Mouse (Mus musculus) hindbrain, embryonic 13.5 days (tissue): ENCODE results near the gene Sept11. TPM values are rescaled to one million over a fixed set of nuclear protein-coding genes. Genes with fewer than 3 reads are reported as not detected.

ENCODE experiments used
- ATAC-seq: fragments of 200-750 bp; cut with Nextera tagmentation; 2 replicates; pipeline ENCODE4 v1.8.0; 2017; ENCODE audit warnings: moderate TSS enrichment; ENCODE audit not compliant: low FRiP score
- H3K27ac ChIP-seq: fragments of 300-500 bp; sonication (generic); 2 replicates; pipeline ENCODE4 v1.5.1; 2015; ENCODE audit warnings: inconsistent platforms, mild to moderate bottlenecking, moderate library complexity
- H3K27me3 ChIP-seq: fragments of 300-500 bp; sonication (generic); 2 replicates; pipeline ENCODE4 v1.6.1; 2015; ENCODE audit warnings: mild to moderate bottlenecking, inconsistent platforms
- H3K36me3 ChIP-seq: fragments of 300-500 bp; sonication (generic); 2 replicates; pipeline ENCODE4 v1.6.1; 2015; ENCODE audit warnings: mild to moderate bottlenecking, inconsistent platforms
- H3K4me1 ChIP-seq: fragments of 300-500 bp; sonication (generic); replicated peaks from 2 replicates; pipeline ENCODE4 v1.6.1; 2015; ENCODE audit warnings: inconsistent platforms
- H3K4me2 ChIP-seq: fragments of 300-500 bp; sonication (generic); 2 replicates; pipeline ENCODE4 v1.6.1; 2015; ENCODE audit warnings: inconsistent platforms, mild to moderate bottlenecking, moderate library complexity
- H3K4me3 ChIP-seq: fragments of 300-500 bp; sonication (generic); 2 replicates; pipeline ENCODE4 v1.5.1; 2015; ENCODE audit warnings: mild to moderate bottlenecking, inconsistent platforms
- H3K9ac ChIP-seq: fragments of 300-500 bp; sonication (generic); 2 replicates; pipeline ENCODE4 v1.6.1; 2015; ENCODE audit warnings: mild to moderate bottlenecking, inconsistent platforms
- H3K9me3 ChIP-seq: fragments of 300-500 bp; sonication (generic); 2 replicates; pipeline ENCODE4 v1.6.1; 2016; ENCODE audit warnings: inconsistent platforms
- whole genome bisulfite sequencing: fragments of 180-500 bp; shearing (Covaris S2); methylation state at CpG from one replicate; pipeline ENCODE4 v1.1.7; 2015; 5-methylcytosine and 5-hydroxymethylcytosine counted together
- polyA plus RNA-seq: library from polyadenylated mRNA; unstranded; fragments of >200 nt; fragmentation: Nextera tagmentation; extraction: Ambion mirVana; gene quantifications from 2 replicates; pipeline ENCODE4 v1.2.1, GENCODE M21; 2015

The Sept11 gene
- polyA plus RNA-seq, 1 experiment from 2014 or later, result 165 TPM

DNA sequence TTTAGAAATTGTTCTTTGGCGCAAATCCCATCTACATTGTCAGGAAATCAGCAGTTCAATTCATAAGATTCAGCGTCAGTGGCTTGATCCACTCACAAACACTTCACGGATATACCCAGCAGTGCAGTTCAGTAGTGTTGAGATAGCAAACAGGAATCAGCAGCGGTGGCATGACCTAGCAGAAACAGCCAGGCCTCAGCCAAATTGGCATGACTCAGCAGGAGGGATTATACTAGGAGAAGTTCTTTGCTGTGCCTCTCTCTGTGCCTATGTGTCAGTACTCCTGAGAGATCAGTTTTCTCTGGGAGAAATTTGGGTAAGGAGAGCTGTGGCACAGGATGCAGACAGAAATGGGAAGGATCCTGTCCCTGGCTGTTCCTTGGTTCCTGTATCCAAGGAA is 32.4 kb upstream of the Sept11 start:
- 87% methylated on average over 4 of the region's 4 CpGs for WGBS
- Histone ChIP-seq H3K9ac (no peak overlapping the region), H3K27ac (no peak overlapping the region), H3K9me3 (no peaks in the 10 kb centered on the region), H3K4me3 (no peak overlapping the region), H3K4me2 (no peak overlapping the region), H3K4me1 (no peaks in the 10 kb centered on the region), H3K27me3 (no peaks in the 10 kb centered on the region), H3K36me3 (no peaks in the 10 kb centered on the region)
- ATAC-seq, result no peak

DNA sequence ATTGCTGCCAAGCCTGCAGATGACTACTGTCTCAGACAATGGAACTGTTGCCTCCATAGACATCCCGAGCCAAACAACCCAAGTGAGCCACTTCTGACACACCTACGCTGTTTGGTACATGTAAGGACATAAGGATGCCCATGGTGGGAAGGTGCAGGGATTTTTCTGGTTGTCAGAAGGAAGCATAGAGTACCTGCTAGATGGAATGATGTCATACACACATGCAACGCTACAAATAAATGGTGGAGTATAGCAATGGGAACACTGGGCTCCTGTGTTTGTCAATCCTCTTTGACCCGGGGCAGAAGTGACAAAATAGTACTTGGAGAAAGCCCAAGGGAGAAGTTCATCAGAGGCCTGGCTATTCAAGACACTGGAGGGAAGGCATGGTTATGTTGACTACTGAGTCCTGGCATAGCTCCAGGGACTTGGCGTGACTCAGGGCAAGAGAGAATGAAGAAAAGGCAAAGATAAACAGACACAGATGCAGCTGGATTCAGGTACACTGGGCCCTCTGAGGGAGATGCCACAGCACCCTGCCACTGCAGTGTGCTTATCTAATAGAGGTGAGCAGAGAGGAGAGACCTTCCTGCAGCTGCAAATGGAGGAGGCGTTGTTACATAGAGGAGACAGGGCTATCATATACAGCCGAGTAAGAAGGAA is 15.4 kb upstream of the Sept11 start:
- no peaks in the 10 kb centered on the region for H3K27me3 ChIP-seq
- H3K4me3 ChIP-seq, result no peak overlapping the region
- ATAC-seq, result no peak
- H3K4me1 ChIP-seq, result no peaks in the 10 kb centered on the region
- no peaks in the 10 kb centered on the region for H3K36me3 ChIP-seq
- H3K9ac ChIP-seq, result no peak overlapping the region
- no peak overlapping the region for H3K27ac ChIP-seq
- no peak overlapping the region for H3K4me2 ChIP-seq
- H3K9me3 ChIP-seq, result no peaks in the 10 kb centered on the region
- WGBS, result 84% methylated on average over 7 of the region's 7 CpGs

DNA sequence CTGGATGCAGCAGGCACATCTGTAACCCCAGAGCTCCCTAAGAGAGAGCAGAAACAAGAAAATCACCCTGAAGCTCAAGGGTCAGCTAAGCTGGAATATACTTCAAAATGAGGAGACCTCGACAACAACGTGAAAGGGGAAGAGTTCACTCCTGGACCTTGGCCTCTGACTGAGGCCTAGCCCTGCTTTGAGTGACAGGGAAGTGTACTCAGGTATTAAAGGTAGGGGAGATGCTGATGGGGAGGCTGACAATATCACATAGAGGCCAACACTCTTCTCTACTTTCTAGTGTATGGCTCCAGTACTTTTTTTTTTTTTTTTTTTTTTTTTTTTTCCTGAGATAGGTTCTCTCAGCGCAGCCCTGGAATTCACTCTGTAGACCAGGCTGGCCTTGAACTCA is 13.6 kb upstream of the Sept11 start:
- H3K9ac ChIP-seq, result no peak overlapping the region
- no peak overlapping the region for H3K27ac ChIP-seq
- no peak overlapping the region for H3K4me3 ChIP-seq
- no peaks in the 10 kb centered on the region for H3K27me3 ChIP-seq
- H3K36me3 ChIP-seq, result no peaks in the 10 kb centered on the region
- H3K9me3 ChIP-seq, result no peaks in the 10 kb centered on the region
- H3K4me1 ChIP-seq, result no peaks in the 10 kb centered on the region
- WGBS, result 88% methylated on average over 3 of the region's 3 CpGs
- no peak overlapping the region for H3K4me2 ChIP-seq
- ATAC-seq, result no peak

DNA sequence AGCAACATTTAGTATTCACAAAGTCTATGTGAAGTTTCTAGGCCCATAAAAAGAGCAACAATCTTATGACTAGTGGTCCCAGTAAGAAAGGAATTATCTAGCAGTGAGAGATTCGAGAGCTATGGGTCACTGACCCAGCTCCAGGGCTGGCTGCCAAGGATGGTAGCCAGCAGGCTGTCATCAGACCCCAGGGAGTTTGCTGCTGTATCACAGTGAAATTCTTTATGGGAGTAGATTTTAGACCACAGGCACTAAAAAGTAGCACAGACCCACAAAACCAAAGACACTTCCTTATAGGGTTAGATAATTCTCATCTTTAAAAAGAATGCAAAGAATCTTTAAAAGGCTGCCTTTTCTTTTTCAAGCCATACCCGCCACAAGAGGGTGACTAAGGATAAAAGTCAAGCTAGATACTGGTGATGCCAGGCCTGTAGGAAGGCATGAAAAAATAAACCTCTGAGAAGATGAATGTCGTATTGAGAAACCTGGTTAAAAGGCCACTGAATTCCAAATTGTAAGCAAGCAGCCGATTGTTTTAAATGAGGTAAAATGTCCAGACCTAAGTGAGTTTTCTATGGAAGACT is 8.1 kb upstream of the Sept11 start:
- no peak overlapping the region for H3K27ac ChIP-seq
- H3K27me3 ChIP-seq, result no peaks in the 10 kb centered on the region
- H3K4me1 ChIP-seq, result no peaks in the 10 kb centered on the region
- H3K36me3 ChIP-seq, result no peaks in the 10 kb centered on the region
- no peak overlapping the region for H3K4me2 ChIP-seq
- WGBS, result 69% methylated on average over 4 of the region's 4 CpGs
- no peak overlapping the region for H3K4me3 ChIP-seq
- H3K9me3 ChIP-seq, result no peaks in the 10 kb centered on the region
- ATAC-seq, result no peak
- no peak overlapping the region for H3K9ac ChIP-seq

DNA sequence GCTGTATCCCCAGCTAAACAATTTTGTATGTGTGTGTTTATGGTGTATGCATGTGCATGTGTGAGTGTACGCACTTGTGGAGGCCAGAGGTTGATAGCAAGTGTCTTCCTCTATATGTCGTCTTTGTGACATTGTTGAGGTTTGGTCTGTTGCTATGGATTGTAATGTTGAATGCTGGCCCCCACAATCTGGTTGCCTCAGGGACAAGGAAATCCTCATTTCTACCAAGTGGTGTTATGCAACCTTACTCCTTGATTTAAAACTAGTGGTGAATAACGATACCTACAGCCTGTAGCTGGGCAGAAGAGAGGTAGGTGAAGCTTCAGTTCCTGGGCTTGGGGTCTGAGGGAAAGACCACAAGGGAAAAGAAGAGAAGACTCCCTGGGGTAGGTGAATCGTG is 7.3 kb upstream of the Sept11 start:
- Histone ChIP-seq H3K4me3 (no peak overlapping the region), H3K9me3 (no peaks in the 10 kb centered on the region), H3K27ac (no peak overlapping the region), H3K4me1 (peaks cover under 1% of the 10 kb centered on the region; the same call in 1 of the 2 replicates), H3K4me2 (no peak overlapping the region), H3K9ac (no peak overlapping the region), H3K36me3 (no peaks in the 10 kb centered on the region), H3K27me3 (no peaks in the 10 kb centered on the region)
- WGBS, result 84% methylated on average over 4 of the region's 4 CpGs
- no peak for ATAC-seq

DNA sequence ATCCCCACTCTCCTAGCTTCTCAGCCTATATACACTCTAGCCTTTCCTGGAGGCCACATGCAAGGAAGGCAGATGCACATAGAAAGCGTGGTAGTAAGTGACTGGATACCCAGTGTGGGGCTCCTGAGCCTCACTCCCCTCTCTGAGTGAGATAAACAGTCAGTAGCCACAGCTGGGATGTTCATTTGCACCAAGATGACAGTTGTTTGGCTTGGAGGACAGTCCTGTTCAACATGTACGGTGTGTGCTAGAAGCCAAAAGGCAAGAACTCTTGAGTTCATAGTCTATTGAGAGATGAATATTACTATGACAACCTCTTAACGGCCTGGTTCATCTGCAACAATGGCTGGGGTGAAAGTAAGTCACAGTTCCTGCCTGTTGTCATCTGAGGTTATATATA is 2.0 kb upstream of the Sept11 start:
- H3K27ac ChIP-seq, result no peak overlapping the region
- peak overlapping the region; percentile 92 for H3K4me2 ChIP-seq
- H3K4me1 ChIP-seq, result peaks cover 35% of the 10 kb centered on the region
- H3K36me3 ChIP-seq, result no peaks in the 10 kb centered on the region
- H3K4me3 ChIP-seq, result peak overlapping the region; percentile 84
- no peaks in the 10 kb centered on the region for H3K9me3 ChIP-seq
- ATAC-seq, result no peak
- WGBS, result 64% methylated on average over 3 of the region's 3 CpGs
- H3K9ac ChIP-seq, result peak overlapping the region; percentile 39; the same call in 1 of the 2 replicates
- no peaks in the 10 kb centered on the region for H3K27me3 ChIP-seq

DNA sequence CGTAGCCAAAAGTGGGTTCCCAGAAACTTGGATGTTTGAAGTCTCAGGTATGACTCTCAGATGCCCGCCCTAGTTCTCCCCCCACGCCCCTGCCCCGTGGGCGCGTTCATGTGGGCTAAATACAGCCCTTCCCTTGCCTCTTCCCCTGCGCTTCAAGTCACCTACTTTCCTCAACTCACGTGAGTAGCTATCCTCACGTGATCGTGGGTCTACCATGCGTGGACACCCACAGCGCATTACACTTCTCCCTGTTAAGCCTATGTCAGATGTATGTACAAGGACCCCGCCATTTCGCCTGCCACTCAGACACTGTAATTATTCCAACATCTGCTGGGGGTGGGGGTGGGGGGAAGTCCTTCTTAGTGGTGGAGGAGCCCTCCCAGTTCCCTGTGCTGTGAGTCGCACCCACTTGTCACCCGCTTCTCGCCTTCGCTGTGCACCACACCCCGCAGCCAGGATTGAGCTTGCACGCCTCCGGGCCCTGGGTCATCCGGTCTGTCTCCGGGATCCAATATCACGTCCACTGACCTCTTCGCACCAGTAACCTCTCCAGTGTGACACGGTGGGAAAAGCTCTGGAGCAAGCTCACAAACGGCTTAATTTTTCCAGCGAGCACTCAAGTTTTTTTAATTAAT is 973 bp upstream of the Sept11 start:
- H3K9me3 ChIP-seq, result no peaks in the 10 kb centered on the region
- H3K9ac ChIP-seq, result peak overlapping the region; percentile 88
- H3K27me3 ChIP-seq, result no peaks in the 10 kb centered on the region
- H3K4me1 ChIP-seq, result peaks cover 45% of the 10 kb centered on the region
- H3K27ac ChIP-seq, result peak overlapping the region; percentile 96
- 6% methylated on average over 28 of the region's 28 CpGs for WGBS
- ATAC-seq, result peak; percentile 34
- peak overlapping the region; percentile 92 for H3K4me2 ChIP-seq
- no peaks in the 10 kb centered on the region for H3K36me3 ChIP-seq
- H3K4me3 ChIP-seq, result peak overlapping the region; percentile 84

DNA sequence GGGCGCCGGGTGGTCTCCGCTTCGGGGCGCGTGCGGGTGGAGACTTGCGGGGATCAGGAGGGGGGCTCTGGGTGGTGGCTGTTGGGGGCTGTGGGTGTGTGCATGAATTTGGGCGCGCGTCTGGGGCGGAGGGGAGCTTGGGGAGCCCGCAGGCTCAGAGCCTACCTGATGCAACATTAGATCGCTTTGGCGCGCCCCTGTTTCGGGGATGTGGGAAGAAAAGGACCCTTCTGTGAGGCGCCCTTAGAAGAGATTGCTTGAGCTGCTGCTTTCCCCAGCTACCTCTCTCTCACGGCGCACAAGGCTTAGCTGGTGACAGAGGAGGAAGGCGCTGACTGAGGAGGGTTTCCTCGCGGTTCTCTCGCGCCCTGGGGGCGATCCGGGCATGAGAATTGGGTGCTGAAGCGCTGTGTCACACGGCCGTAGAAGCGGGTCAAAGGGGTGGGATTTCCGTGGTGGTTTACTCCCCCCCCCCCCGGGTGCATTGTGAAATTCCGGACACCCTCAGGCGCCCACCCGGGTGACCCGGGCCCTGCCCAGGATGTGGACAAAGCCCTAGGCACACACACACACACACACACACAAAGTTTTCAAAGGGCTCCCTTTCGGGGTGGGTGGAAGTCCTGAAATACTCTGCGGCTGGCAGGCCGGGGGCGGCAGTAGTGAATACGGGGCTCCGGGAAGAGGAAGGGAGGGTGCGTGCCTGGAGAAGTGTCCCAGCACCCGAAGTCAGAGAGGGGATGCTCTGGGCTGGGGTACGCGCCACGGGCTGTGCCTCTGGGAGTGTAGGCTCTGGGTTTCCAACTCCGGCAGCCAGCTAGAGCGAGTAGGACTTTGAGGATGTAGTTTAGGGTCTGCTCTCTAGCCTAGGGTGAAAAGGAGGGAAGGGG is 646 bp downstream of the Sept11 start:
- under 1% methylated on average over 48 of the region's 50 CpGs for WGBS
- Histone ChIP-seq H3K36me3 (no peaks in the 10 kb centered on the region), H3K4me1 (peaks cover 61% of the 10 kb centered on the region), H3K9me3 (no peaks in the 10 kb centered on the region), H3K4me2 (peak overlapping the region; percentile 92), H3K9ac (peak overlapping the region; percentile 88), H3K27me3 (no peaks in the 10 kb centered on the region), H3K4me3 (peak overlapping the region; percentile 84), H3K27ac (peak overlapping the region; percentile 96)
- peak; percentile 62 for ATAC-seq

DNA sequence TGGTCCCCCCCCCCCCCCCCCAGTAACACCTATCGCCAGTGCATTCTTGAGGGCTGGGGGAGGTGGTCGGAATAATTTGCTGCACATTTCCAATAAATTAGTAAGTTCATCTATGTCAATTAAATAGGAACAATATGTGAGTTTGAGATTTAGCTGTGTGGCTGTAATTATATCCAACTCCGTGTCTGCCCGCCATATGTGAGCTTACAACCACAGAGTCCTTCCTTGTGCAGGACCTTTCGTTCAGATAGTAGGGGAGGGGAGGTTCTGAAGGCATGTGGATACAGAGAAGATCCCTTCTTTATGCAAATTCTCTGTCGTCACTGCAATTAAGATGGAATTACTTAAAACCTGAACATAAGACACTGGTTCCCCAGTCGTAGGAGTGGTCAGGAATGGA is 2.1 kb downstream of the Sept11 start:
- no peak for ATAC-seq
- H3K36me3 ChIP-seq, result no peaks in the 10 kb centered on the region

DNA sequence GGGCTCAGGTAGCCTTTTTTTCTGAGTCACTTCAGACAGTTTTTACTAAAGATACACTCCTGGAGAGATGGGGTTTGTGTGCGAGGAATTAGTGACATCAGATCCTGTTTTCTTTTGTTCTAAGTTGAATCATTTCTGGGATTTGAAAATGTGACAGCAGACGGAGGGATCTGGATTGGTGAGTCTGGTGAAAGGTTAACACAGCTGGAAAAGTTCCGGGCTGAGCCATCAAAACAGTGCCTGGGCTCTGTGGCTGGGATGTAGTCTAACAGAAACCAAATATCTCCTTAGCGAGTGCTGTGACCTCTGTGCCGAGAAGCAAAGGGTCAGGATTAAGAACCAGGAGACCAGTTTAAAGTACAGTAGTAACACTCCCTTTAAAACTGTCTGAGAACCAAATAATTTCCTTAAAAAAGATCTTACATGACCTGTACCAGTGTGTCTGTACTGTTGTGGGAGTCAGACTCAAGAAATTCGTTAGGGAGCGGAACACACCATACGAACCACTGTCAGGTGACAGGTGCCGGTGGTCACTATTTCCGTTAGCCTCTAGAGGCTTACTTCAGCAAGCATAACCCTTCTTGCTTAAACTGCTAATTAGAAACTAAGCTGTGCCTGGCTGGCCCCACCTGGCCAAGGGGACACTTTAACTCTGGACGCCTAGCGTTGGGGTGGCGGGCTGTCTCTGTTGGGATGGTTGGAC is 4.1 kb downstream of the Sept11 start:
- H3K4me3 ChIP-seq, result no peak overlapping the region
- H3K9ac ChIP-seq, result no peak overlapping the region
- no peaks in the 10 kb centered on the region for H3K9me3 ChIP-seq
- WGBS, result 64% methylated on average over 13 of the region's 13 CpGs
- H3K27me3 ChIP-seq, result no peaks in the 10 kb centered on the region
- no peak overlapping the region for H3K27ac ChIP-seq
- ATAC-seq, result no peak
- H3K4me1 ChIP-seq, result peaks cover 67% of the 10 kb centered on the region
- H3K36me3 ChIP-seq, result no peaks in the 10 kb centered on the region; the same call in 1 of the 2 replicates
- H3K4me2 ChIP-seq, result no peak overlapping the region; the same call in 1 of the 2 replicates

More for the DNA sequence above, 2.1 kb downstream of the Sept11 start:
- H3K9me3 ChIP-seq, result no peaks in the 10 kb centered on the region
- peak overlapping the region; percentile 84 for H3K4me3 ChIP-seq
- WGBS, result 51% methylated on average over 7 of the region's 7 CpGs
- peak overlapping the region; percentile 92 for H3K4me2 ChIP-seq
- H3K9ac ChIP-seq, result peak overlapping the region; percentile 88
- H3K4me1 ChIP-seq, result peaks cover 68% of the 10 kb centered on the region
- no peak overlapping the region for H3K27ac ChIP-seq
- no peaks in the 10 kb centered on the region for H3K27me3 ChIP-seq

DNA sequence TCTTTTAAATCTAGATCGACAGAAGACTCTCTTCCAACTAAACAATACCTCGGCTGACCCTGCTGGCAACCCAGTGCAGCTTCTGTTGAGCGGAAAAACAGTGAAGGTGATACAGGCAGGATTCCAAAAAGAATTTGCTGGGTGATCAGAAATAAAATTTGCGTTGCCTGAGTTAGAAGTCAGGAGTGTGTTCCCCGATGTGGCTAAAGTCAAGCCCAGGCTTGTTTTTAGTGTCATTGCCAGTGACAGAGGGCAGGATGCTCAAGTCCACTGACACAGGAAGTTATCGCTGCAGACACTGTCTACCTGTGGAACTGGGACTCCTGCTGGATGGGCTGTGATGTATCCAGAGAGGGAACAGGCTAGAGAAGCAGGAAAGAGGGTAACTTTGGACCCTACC is 5.0 kb downstream of the Sept11 start:
- Histone ChIP-seq H3K4me1 (peaks cover 67% of the 10 kb centered on the region), H3K4me2 (0 out of 2 replicates have a peak overlapping the region, but pooled peaks have one; percentile 8), H3K9me3 (no peaks in the 10 kb centered on the region), H3K4me3 (no peak overlapping the region), H3K9ac (peak overlapping the region; percentile 19; the same call in 1 of the 2 replicates), H3K27ac (no peak overlapping the region), H3K36me3 (no peaks in the 10 kb centered on the region; the same call in 1 of the 2 replicates), H3K27me3 (no peaks in the 10 kb centered on the region)
- 55% methylated on average over 6 of the region's 6 CpGs for WGBS
- no peak for ATAC-seq
